Mouse (Mus musculus): Measurements from ENCODE around the gene Ampd2. TPM values are rescaled to one million over a fixed set of nuclear protein-coding genes. Genes with fewer than 3 reads are reported as not detected.
A peak's percentile ranks its signal among the peaks of the same experiment; 100 is the strongest.

The Ampd2 gene
- polyA plus RNA-seq, 1 experiment from 2014 or later, result 48.5 TPM

- WGBS, result 86% methylated on average over 1 of the region's 1 CpGs
- no peak overlapping the region for H3K4me2 ChIP-seq (replicated peaks)
- H3K9me3 ChIP-seq, result no peaks in the 10 kb centered on the region
- H3K9ac ChIP-seq, result no peak overlapping the region
- H3K27ac ChIP-seq, result no peak overlapping the region
- H3K27me3 ChIP-seq, result no peaks in the 10 kb centered on the region
- no peak for ATAC-seq (ENCODE audit: low FRiP score, low read depth)
- H3K36me3 ChIP-seq, result no peaks in the 10 kb centered on the region
- no peak overlapping the region for H3K4me3 ChIP-seq
- peaks cover 9% of the 10 kb centered on the region for H3K4me1 ChIP-seq
These were observed 7.7 kb upstream of the Ampd2 start for GRCm38 (mm10) chr3:108094146-108094545.

- Histone ChIP-seq H3K4me2 (replicated peaks) (no peak overlapping the region), H3K36me3 (no peaks in the 10 kb centered on the region), H3K27me3 (no peaks in the 10 kb centered on the region), H3K27ac (no peak overlapping the region), H3K9ac (no peak overlapping the region), H3K9me3 (no peaks in the 10 kb centered on the region), H3K4me3 (no peak overlapping the region), H3K4me1 (peaks cover 15% of the 10 kb centered on the region)
- WGBS, result 68% methylated on average over 6 of the region's 6 CpGs
- no peak for ATAC-seq (ENCODE audit: low FRiP score, low read depth)
These were observed 6.9 kb upstream of the Ampd2 start for GRCm38 (mm10) chr3:108093306-108093705.

DNA sequence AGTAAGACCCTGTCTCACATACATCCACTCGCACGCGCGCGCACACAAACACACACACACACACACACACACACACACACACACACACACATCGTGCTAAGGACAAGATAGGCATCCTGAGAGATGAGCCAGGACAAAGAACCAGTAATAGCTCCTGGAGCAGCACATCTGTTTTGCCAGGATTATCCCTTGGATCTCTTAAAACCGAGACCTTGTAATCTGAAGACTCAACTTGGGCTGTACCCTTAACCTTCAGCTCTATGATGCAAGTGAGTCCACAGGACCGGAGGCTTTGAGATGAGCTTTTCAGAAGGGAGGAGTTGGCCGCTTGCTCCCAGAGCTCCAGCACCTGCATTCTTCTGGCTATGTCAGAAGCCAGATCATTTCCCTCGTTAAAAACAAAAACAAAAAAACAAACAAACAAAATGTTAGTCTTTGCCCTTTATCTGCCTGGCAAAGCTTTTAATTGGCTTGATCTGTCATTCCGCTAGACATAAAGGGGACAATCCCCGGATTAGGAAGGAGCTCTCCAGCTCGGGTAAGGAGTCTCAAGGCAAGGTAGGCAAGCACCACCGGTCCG, 6.2 kb upstream of the Ampd2 start, which contains the start of gene Gnat2:
Gene Gnat2, plus strand, starts transcription at position 254 of the 580 bp plus-strand sequence.
- no peak within 1 kb of the TSS for H3K4me2 ChIP-seq (replicated peaks)
- H3K27me3 ChIP-seq, result no peaks in the 10 kb centered on the region
- no peaks in the 10 kb centered on the region for H3K9me3 ChIP-seq
- H3K36me3 ChIP-seq, result no peaks in the 10 kb centered on the region
- 80% methylated on average over 15 of the region's 15 CpGs for WGBS
- ATAC-seq (ENCODE audit: low FRiP score, low read depth), result no peak
- H3K27ac ChIP-seq, result no peak within 1 kb of the TSS
- peaks cover 17% of the 10 kb centered on the region for H3K4me1 ChIP-seq
- no peak within 1 kb of the TSS for H3K4me3 ChIP-seq
- H3K9ac ChIP-seq, result no peak within 1 kb of the TSS

DNA sequence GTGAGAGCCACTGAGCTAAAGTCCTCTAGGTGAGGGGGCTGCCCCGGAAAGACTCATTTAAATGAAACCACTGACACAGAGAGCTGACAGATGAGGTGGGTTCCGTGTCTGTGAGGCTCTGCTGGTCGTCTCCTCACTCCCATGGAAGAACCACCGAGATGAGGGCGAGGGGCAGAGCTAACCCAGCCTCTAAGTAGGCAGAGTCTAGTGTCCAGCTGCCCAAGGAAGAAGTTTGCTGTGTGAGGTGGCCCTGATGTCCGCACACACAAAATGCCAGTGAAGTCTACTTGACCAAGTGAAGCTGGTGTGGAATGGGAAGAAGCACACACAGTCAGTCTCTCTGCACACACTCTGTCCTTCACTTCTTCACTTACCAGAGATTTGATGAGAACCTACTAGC, 5.6 kb upstream of the Ampd2 start:
- Histone ChIP-seq H3K27ac (no peak overlapping the region), H3K9ac (no peak overlapping the region), H3K4me2 (replicated peaks) (no peak overlapping the region), H3K4me1 (peaks cover 23% of the 10 kb centered on the region), H3K4me3 (no peak overlapping the region), H3K27me3 (no peaks in the 10 kb centered on the region), H3K36me3 (no peaks in the 10 kb centered on the region), H3K9me3 (no peaks in the 10 kb centered on the region)
- ATAC-seq (ENCODE audit: low FRiP score, low read depth), result no peak
- 75% methylated on average over 6 of the region's 6 CpGs for WGBS

- no peaks in the 10 kb centered on the region for H3K9me3 ChIP-seq
- H3K27me3 ChIP-seq, result no peaks in the 10 kb centered on the region
- WGBS, result 79% methylated on average over 2 of the region's 2 CpGs
- H3K4me3 ChIP-seq, result no peak overlapping the region
- H3K4me2 ChIP-seq (replicated peaks), result no peak overlapping the region
- H3K27ac ChIP-seq, result no peak overlapping the region
- no peaks in the 10 kb centered on the region for H3K36me3 ChIP-seq
- no peak for ATAC-seq (ENCODE audit: low FRiP score, low read depth)
- no peak overlapping the region for H3K9ac ChIP-seq
- H3K4me1 ChIP-seq, result peaks cover 29% of the 10 kb centered on the region
These were observed 4.1 kb upstream of the Ampd2 start for GRCm38 (mm10) chr3:108090561-108090960.

GRCm38 (mm10) chr3:108089916-108090315, 3.5 kb upstream of the Ampd2 start:
- 36% methylated on average over 2 of the region's 2 CpGs for WGBS
- no peak overlapping the region for H3K27ac ChIP-seq
- no peak overlapping the region for H3K9ac ChIP-seq
- no peak overlapping the region for H3K4me3 ChIP-seq
- H3K36me3 ChIP-seq, result no peaks in the 10 kb centered on the region
- H3K27me3 ChIP-seq, result no peaks in the 10 kb centered on the region
- H3K4me2 ChIP-seq (replicated peaks), result no peak overlapping the region
- no peak for ATAC-seq (ENCODE audit: low FRiP score, low read depth)
- H3K4me1 ChIP-seq, result peaks cover 29% of the 10 kb centered on the region
- H3K9me3 ChIP-seq, result no peaks in the 10 kb centered on the region

- Histone ChIP-seq H3K27me3 (no peaks in the 10 kb centered on the region), H3K9ac (0 out of 2 replicates have a peak overlapping the region, but pooled peaks have one; percentile 25), H3K4me2 (replicated peaks) (no peak overlapping the region), H3K27ac (no peak overlapping the region), H3K4me1 (peaks cover 39% of the 10 kb centered on the region), H3K9me3 (no peaks in the 10 kb centered on the region), H3K4me3 (no peak overlapping the region), H3K36me3 (no peaks in the 10 kb centered on the region)
- 30% methylated on average over 5 of the region's 5 CpGs for WGBS
- ATAC-seq (ENCODE audit: low FRiP score, low read depth), result no peak
These were observed 2.5 kb upstream of the Ampd2 start for GRCm38 (mm10) chr3:108088842-108089380.

GRCm38 (mm10) chr3:108087329-108087728, 878 bp upstream of the Ampd2 start:
- Histone ChIP-seq H3K4me2 (replicated peaks) (peak overlapping the region; percentile 100), H3K4me3 (no peak overlapping the region; the same call in 1 of the 2 replicates), H3K9ac (no peak overlapping the region), H3K27ac (no peak overlapping the region), H3K36me3 (no peaks in the 10 kb centered on the region), H3K9me3 (no peaks in the 10 kb centered on the region), H3K27me3 (no peaks in the 10 kb centered on the region), H3K4me1 (peaks cover 55% of the 10 kb centered on the region)
- ATAC-seq (ENCODE audit: low FRiP score, low read depth), result no peak
- 82% methylated on average over 3 of the region's 3 CpGs for WGBS

- Histone ChIP-seq H3K4me1 (peaks cover 65% of the 10 kb centered on the region), H3K4me2 (replicated peaks) (peak overlapping the region; percentile 100)
These were observed 556 bp downstream of the Ampd2 start for GRCm38 (mm10) chr3:108085721-108086469.

DNA sequence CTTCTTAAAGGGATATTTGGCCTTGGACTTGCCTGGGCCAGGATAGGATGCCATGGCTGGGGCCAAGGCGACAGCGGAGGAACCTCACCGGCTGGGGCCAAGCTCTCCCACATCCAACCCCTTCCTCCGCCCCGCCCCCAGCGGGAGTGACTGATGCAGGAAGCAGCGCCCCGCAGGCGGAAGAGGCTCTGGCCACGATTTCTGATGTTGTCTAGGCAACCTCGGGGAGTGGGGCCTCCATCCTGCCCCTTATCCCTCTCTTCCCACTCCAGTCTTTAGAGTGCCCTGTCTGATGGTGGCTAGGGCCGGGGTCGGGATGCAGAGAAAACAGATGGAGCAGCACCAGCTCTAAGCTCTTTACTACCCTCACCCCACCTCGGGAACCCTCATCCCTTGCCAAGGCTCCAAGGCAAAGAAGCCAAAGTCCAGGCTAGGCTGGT, 1.1 kb downstream of the Ampd2 start:
- WGBS, result under 1% methylated on average over 14 of the region's 14 CpGs
- H3K36me3 ChIP-seq, result peaks cover 8% of the 10 kb centered on the region
- no peaks in the 10 kb centered on the region for H3K9me3 ChIP-seq
- peak overlapping the region; percentile 100 for H3K4me2 ChIP-seq (replicated peaks)
- peaks cover 65% of the 10 kb centered on the region for H3K4me1 ChIP-seq
- H3K27ac ChIP-seq, result peak overlapping the region; percentile 88
- ATAC-seq (ENCODE audit: low FRiP score, low read depth), result peak; percentile 88
- H3K4me3 ChIP-seq, result peak overlapping the region; percentile 68
- no peaks in the 10 kb centered on the region for H3K27me3 ChIP-seq
- H3K9ac ChIP-seq, result peak overlapping the region; percentile 81

More at GRCm38 (mm10) chr3:108085721-108086469, 556 bp downstream of the Ampd2 start:
- WGBS, result under 1% methylated on average over 31 of the region's 31 CpGs
- H3K9me3 ChIP-seq, result no peaks in the 10 kb centered on the region
- peak; percentile 66 for ATAC-seq (ENCODE audit: low FRiP score, low read depth)
- peak overlapping the region; percentile 88 for H3K27ac ChIP-seq
- H3K27me3 ChIP-seq, result no peaks in the 10 kb centered on the region
- peaks cover 2% of the 10 kb centered on the region; the same call in 1 of the 2 replicates for H3K36me3 ChIP-seq
- peak overlapping the region; percentile 68 for H3K4me3 ChIP-seq
- peak overlapping the region; percentile 81 for H3K9ac ChIP-seq

- H3K4me3 ChIP-seq, result peak overlapping the region; percentile 68
- no peaks in the 10 kb centered on the region for H3K27me3 ChIP-seq
- peak overlapping the region; percentile 88 for H3K27ac ChIP-seq
- H3K9me3 ChIP-seq, result no peaks in the 10 kb centered on the region
- H3K4me1 ChIP-seq, result peaks cover 62% of the 10 kb centered on the region
- 0 out of 2 replicates have a peak, but pooled peaks have one; percentile 7 for ATAC-seq (ENCODE audit: low FRiP score, low read depth)
- peak overlapping the region; percentile 100 for H3K4me2 ChIP-seq (replicated peaks)
- peak overlapping the region; percentile 81 for H3K9ac ChIP-seq
- H3K36me3 ChIP-seq, result peaks cover 13% of the 10 kb centered on the region
- WGBS, result 11% methylated on average over 13 of the region's 13 CpGs
These were observed 1.6 kb downstream of the Ampd2 start for GRCm38 (mm10) chr3:108084767-108085270.

DNA sequence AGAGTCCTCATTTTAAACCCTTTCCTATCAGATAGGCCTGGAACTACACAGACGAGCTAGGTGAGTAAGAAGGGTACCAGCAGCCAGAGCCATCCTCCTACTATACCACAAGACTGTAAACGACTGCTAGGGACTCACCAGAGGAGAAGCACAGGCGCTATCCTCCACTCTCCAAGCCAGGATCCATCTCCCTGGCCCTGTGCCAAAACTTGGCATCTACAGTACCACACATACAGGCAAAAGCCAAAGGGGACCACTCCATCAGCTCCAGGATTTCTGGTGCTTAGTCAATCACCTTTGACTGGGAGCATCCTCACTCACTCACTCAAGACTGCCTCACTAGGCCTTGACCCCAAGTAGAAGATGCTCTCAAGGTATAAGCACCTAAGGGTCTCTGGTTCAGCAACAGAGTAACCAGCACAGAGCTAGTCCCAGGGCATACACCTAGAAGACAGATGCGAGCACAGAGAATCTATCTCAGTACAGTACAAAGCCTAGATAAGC, 2.5 kb downstream of the Ampd2 start:
- Histone ChIP-seq H3K9me3 (no peaks in the 10 kb centered on the region), H3K9ac (no peak overlapping the region), H3K27ac (no peak overlapping the region), H3K4me1 (peaks cover 54% of the 10 kb centered on the region), H3K4me3 (peak overlapping the region; percentile 68), H3K4me2 (replicated peaks) (peak overlapping the region; percentile 100), H3K36me3 (peaks cover 22% of the 10 kb centered on the region), H3K27me3 (no peaks in the 10 kb centered on the region)
- WGBS, result 79% methylated on average over 4 of the region's 4 CpGs
- ATAC-seq (ENCODE audit: low FRiP score, low read depth), result no peak

Measured in limb, embryonic 13.5 days (tissue).